Mouse (Mus musculus): ENCODE measurements at regions not wholly inside any gene's neighbourhood (a gene's known extent, or its start where the extent isn't known, plus 50 kb on each side); places are given as distances from the start of the nearest gene placed in this dataset.

DNA sequence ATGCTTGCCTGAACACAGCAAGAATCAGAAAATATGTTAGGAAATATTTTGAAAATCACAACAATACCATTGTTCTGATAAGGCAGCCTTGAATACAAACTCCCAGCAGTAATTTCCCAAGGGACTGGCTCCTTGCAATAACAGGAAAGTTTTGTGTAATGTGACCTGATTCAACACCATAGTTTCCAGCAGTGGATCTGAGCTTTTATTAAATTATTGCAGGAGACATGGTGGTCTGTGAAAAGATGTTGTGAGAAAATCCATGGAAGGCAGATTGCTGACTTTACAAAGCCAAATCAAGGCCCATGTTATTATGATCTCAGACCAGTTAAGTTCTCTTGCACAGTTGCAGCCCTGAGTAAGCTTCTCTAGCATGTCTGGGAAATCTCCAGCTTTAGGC is 116.1 kb downstream of the Rdh14 start:
- H3K27ac ChIP-seq (ENCODE audit: insufficient read depth, low read depth, low read length), result no peak overlapping the region
- TF ChIP-seq POLR2A (IDR thresholded peaks at IDR 0.05; ENCODE audit: low read depth, low read length) (no peak), CTCF (IDR thresholded peaks at IDR 0.05; ENCODE audit: extremely low read depth, insufficient read length, insufficient replicate concordance, low read depth, low read length) (no peak)
- H3K27me3 ChIP-seq (ENCODE audit: control insufficient read depth, insufficient read depth, low read length), result no peaks in the 10 kb centered on the region
- H3K36me3 ChIP-seq (ENCODE audit: control insufficient read depth, insufficient read depth, low read length), result no peaks in the 10 kb centered on the region
- H3K4me3 ChIP-seq (ENCODE audit: low read depth, low read length), result no peak overlapping the region
- H3K4me1 ChIP-seq (ENCODE audit: control insufficient read depth, insufficient read depth, insufficient read length, low read length), result no peaks in the 10 kb centered on the region

DNA sequence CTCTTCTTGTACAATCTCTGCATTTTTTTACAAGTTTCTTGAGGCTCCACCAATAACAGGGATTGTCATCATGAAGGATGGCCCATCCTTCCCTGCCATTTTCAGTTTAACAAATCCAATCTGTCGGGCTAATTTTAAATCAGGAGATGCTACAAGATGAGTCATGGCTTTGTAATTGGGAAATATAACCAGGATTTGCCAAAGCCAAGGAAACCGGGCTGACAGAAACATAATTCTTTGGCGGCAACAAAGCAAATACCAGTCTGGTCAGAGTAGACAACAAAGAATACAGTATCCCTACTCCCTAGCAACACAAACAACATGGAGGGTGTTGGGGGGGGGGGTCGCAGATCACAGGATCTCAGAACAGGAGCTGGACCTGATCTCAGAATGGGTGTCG is 123.0 kb downstream of the Rdh14 start:
- no peaks in the 10 kb centered on the region for H3K27me3 ChIP-seq (ENCODE audit: control insufficient read depth, insufficient read depth, low read length)
- H3K36me3 ChIP-seq (ENCODE audit: control insufficient read depth, insufficient read depth, low read length), result no peaks in the 10 kb centered on the region
- no peak overlapping the region for H3K27ac ChIP-seq (ENCODE audit: insufficient read depth, low read depth, low read length)
- H3K4me1 ChIP-seq (ENCODE audit: control insufficient read depth, insufficient read depth, insufficient read length, low read length), result no peaks in the 10 kb centered on the region
- no peak for TF ChIP-seq POLR2A (IDR thresholded peaks at IDR 0.05; ENCODE audit: low read depth, low read length)
- no peak overlapping the region for H3K4me3 ChIP-seq (ENCODE audit: low read depth, low read length)
- WGBS, result 72% methylated on average over 5 of the region's 5 CpGs

GRCm38 (mm10) chr12:10514278-10514677 is 123.7 kb downstream of the Rdh14 start:
- Histone ChIP-seq H3K36me3 (ENCODE audit: control insufficient read depth, insufficient read depth, low read length) (no peaks in the 10 kb centered on the region), H3K27me3 (ENCODE audit: control insufficient read depth, insufficient read depth, low read length) (no peaks in the 10 kb centered on the region), H3K27ac (ENCODE audit: insufficient read depth, low read depth, low read length) (no peak overlapping the region), H3K4me1 (ENCODE audit: control insufficient read depth, insufficient read depth, insufficient read length, low read length) (no peaks in the 10 kb centered on the region), H3K4me3 (ENCODE audit: low read depth, low read length) (no peak overlapping the region)
- no peak for TF ChIP-seq CTCF (IDR thresholded peaks at IDR 0.05; ENCODE audit: extremely low read depth, insufficient read length, insufficient replicate concordance, low read depth, low read length)
- TF ChIP-seq POLR2A (IDR thresholded peaks at IDR 0.05; ENCODE audit: low read depth, low read length), result no peak
- 72% methylated on average over 8 of the region's 8 CpGs for WGBS

- Histone ChIP-seq H3K4me1 (ENCODE audit: control insufficient read depth, insufficient read depth, insufficient read length, low read length) (no peaks in the 10 kb centered on the region), H3K27ac (ENCODE audit: insufficient read depth, low read depth, low read length) (no peak overlapping the region), H3K36me3 (ENCODE audit: control insufficient read depth, insufficient read depth, low read length) (no peaks in the 10 kb centered on the region), H3K27me3 (ENCODE audit: control insufficient read depth, insufficient read depth, low read length) (no peaks in the 10 kb centered on the region), H3K4me3 (ENCODE audit: low read depth, low read length) (no peak overlapping the region)
- WGBS, result 43% methylated on average over 7 of the region's 7 CpGs
- TF ChIP-seq CTCF (IDR thresholded peaks at IDR 0.05; ENCODE audit: extremely low read depth, insufficient read length, insufficient replicate concordance, low read depth, low read length) (no peak), POLR2A (IDR thresholded peaks at IDR 0.05; ENCODE audit: low read depth, low read length) (no peak)
Measured at GRCm38 (mm10) chr12:10524509-10525286, 134.1 kb downstream of the Rdh14 start.

- WGBS, result 76% methylated on average over 4 of the region's 4 CpGs
- TF ChIP-seq CTCF (IDR thresholded peaks at IDR 0.05; ENCODE audit: extremely low read depth, insufficient read length, insufficient replicate concordance, low read depth, low read length) (no peak), POLR2A (IDR thresholded peaks at IDR 0.05; ENCODE audit: low read depth, low read length) (no peak)
- Histone ChIP-seq H3K27ac (ENCODE audit: insufficient read depth, low read depth, low read length) (no peak overlapping the region), H3K27me3 (ENCODE audit: control insufficient read depth, insufficient read depth, low read length) (no peaks in the 10 kb centered on the region), H3K4me3 (ENCODE audit: low read depth, low read length) (no peak overlapping the region), H3K36me3 (ENCODE audit: control insufficient read depth, insufficient read depth, low read length) (no peaks in the 10 kb centered on the region), H3K4me1 (ENCODE audit: control insufficient read depth, insufficient read depth, insufficient read length, low read length) (no peaks in the 10 kb centered on the region)
Measured at GRCm38 (mm10) chr12:10525934-10526333, 135.4 kb downstream of the Rdh14 start.

DNA sequence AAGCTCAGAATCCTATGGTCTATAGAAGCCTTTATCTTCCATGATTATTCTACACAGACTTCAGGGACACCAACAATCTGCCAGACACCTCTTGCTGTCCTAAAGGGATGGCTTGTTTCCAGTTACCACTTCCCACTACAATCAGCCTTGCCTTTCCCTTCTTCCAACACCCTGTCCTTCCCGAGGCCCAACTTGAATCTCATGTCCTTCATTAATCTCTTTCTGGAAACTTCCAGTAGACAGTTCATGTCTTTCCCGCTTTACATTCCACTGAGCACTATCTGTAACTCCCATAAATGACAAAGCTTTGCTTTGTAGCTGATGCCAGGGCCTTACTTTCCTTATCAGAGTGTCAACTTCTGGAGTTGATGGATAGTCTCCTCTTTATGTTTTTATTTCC is 138.5 kb downstream of the Rdh14 start:
- H3K36me3 ChIP-seq (ENCODE audit: control insufficient read depth, insufficient read depth, low read length), result no peaks in the 10 kb centered on the region
- H3K4me1 ChIP-seq (ENCODE audit: control insufficient read depth, insufficient read depth, insufficient read length, low read length), result no peaks in the 10 kb centered on the region
- no peaks in the 10 kb centered on the region for H3K27me3 ChIP-seq (ENCODE audit: control insufficient read depth, insufficient read depth, low read length)
- H3K4me3 ChIP-seq (ENCODE audit: low read depth, low read length), result no peak overlapping the region
- WGBS, result 50% methylated on average over 2 of the region's 2 CpGs
- TF ChIP-seq CTCF (IDR thresholded peaks at IDR 0.05; ENCODE audit: extremely low read depth, insufficient read length, insufficient replicate concordance, low read depth, low read length) (no peak), POLR2A (IDR thresholded peaks at IDR 0.05; ENCODE audit: low read depth, low read length) (no peak)
- no peak overlapping the region for H3K27ac ChIP-seq (ENCODE audit: insufficient read depth, low read depth, low read length)

GRCm38 (mm10) chr12:10530996-10531395 is 140.4 kb downstream of the Rdh14 start:
- Histone ChIP-seq H3K27ac (ENCODE audit: insufficient read depth, low read depth, low read length) (no peak overlapping the region), H3K36me3 (ENCODE audit: control insufficient read depth, insufficient read depth, low read length) (no peaks in the 10 kb centered on the region), H3K4me3 (ENCODE audit: low read depth, low read length) (no peak overlapping the region), H3K4me1 (ENCODE audit: control insufficient read depth, insufficient read depth, insufficient read length, low read length) (no peaks in the 10 kb centered on the region), H3K27me3 (ENCODE audit: control insufficient read depth, insufficient read depth, low read length) (no peaks in the 10 kb centered on the region)
- no peak for TF ChIP-seq CTCF (IDR thresholded peaks at IDR 0.05; ENCODE audit: extremely low read depth, insufficient read length, insufficient replicate concordance, low read depth, low read length)
- 66% methylated on average over 3 of the region's 3 CpGs for WGBS

All from small intestine, adult 2 months (tissue).